Mouse (Mus musculus): ENCODE data around the gene Tspan5. TPM values are rescaled to one million over a fixed set of nuclear protein-coding genes. Genes with fewer than 3 reads are reported as not detected.

Tspan5 gene
- polyA plus RNA-seq, 1 experiment from 2014 or later, result 2.6 TPM

GRCm38 (mm10) chr3:138897500-138897899 is 155.5 kb downstream of the Tspan5 start:
- Histone ChIP-seq H3K36me3 (ENCODE audit: control insufficient read depth, insufficient read depth) (no peaks in the 10 kb centered on the region), H3K4me1 (ENCODE audit: control insufficient read depth, low read depth, low read length) (peaks cover 2% of the 10 kb centered on the region; the same call in 1 of the 2 replicates), H3K9ac (ENCODE audit: low read depth, low read length) (no peak overlapping the region), H3K4me2 (ENCODE audit: low read depth, low read length) (no peak overlapping the region), H3K9me3 (replicated peaks; ENCODE audit: control insufficient read depth, low read length) (no peaks in the 10 kb centered on the region), H3K27ac (ENCODE audit: low read length) (no peak overlapping the region), H3K4me3 (ENCODE audit: low read depth, low read length) (no peak overlapping the region), H3K27me3 (ENCODE audit: control insufficient read depth, insufficient read depth, low read depth, low read length) (no peaks in the 10 kb centered on the region)
- no peak for ATAC-seq (ENCODE audit: low read depth)
- WGBS (ENCODE audit: insufficient replicate concordance), result 76% methylated on average over 11 of the region's 11 CpGs

- peaks cover 2% of the 10 kb centered on the region; the same call in 1 of the 2 replicates for H3K4me1 ChIP-seq (ENCODE audit: control insufficient read depth, low read depth, low read length)
- 80% methylated on average over 8 of the region's 8 CpGs for WGBS (ENCODE audit: insufficient replicate concordance)
- no peak overlapping the region for H3K9ac ChIP-seq (ENCODE audit: low read depth, low read length)
- H3K4me2 ChIP-seq (ENCODE audit: low read depth, low read length), result no peak overlapping the region
- no peak for ATAC-seq (ENCODE audit: low read depth)
- H3K9me3 ChIP-seq (replicated peaks; ENCODE audit: control insufficient read depth, low read length), result no peaks in the 10 kb centered on the region
- H3K36me3 ChIP-seq (ENCODE audit: control insufficient read depth, insufficient read depth), result no peaks in the 10 kb centered on the region
- H3K27me3 ChIP-seq (ENCODE audit: control insufficient read depth, insufficient read depth, low read depth, low read length), result no peaks in the 10 kb centered on the region
- no peak overlapping the region for H3K4me3 ChIP-seq (ENCODE audit: low read depth, low read length)
- H3K27ac ChIP-seq (ENCODE audit: low read length), result no peak overlapping the region
Observed at GRCm38 (mm10) chr3:138898055-138898454, 156.1 kb downstream of the Tspan5 start.

DNA sequence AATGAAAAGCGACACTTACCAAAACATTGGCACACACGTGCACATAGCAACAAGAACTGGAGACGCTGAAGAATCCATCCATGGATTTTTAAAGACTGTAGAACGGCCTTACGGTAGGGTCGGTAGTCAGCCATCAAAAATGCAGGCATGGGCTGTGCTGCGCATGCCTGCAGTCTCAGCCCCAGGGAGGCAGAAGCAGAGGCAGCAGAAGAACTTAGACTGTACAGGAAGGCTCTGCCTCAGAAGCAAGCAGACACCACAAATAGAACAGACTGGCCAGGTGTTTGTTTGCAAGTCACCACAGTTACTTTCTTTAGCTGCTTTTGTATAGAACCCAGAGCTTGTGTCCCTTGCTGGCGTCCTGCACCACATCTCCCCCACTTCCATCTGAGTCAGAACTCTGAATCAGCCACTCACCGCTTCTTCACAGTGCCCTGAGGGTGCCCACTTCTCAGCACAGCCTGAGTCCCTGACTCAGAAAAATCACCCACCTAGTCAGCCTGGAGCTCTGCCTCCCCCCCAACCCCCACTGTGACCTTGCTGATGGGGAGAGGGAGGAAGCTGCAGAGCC is 158.7 kb downstream of the Tspan5 start:
- Histone ChIP-seq H3K9ac (ENCODE audit: low read depth, low read length) (no peak overlapping the region), H3K4me1 (ENCODE audit: control insufficient read depth, low read depth, low read length) (no peaks in the 10 kb centered on the region), H3K36me3 (ENCODE audit: control insufficient read depth, insufficient read depth) (no peaks in the 10 kb centered on the region), H3K9me3 (replicated peaks; ENCODE audit: control insufficient read depth, low read length) (no peaks in the 10 kb centered on the region), H3K27me3 (ENCODE audit: control insufficient read depth, insufficient read depth, low read depth, low read length) (no peaks in the 10 kb centered on the region), H3K27ac (ENCODE audit: low read length) (no peak overlapping the region), H3K4me3 (ENCODE audit: low read depth, low read length) (no peak overlapping the region), H3K4me2 (ENCODE audit: low read depth, low read length) (no peak overlapping the region)
- no peak for ATAC-seq (ENCODE audit: low read depth)
- 76% methylated on average over 9 of the region's 9 CpGs for WGBS (ENCODE audit: insufficient replicate concordance)

DNA sequence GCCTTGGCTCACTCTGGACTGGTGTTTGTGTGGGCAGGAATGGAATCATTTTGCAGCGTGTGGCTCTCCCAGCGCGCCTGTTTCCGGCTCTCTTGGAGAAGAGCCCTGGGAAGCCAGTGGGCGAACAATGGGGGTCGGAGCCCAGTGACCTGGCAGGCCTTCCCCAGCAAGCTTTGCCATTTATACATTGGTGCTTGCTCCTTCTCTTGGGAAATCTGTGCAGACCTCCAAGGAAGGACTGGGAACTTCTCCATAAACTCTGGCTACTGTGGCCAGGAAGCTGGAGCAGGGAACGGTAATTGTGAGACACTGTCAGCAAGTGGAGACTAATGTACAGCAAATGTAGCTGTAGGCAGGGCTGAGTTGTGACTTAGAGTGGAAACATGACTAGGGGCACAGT is 163.7 kb downstream of the Tspan5 start:
- WGBS (ENCODE audit: insufficient replicate concordance), result 73% methylated on average over 7 of the region's 7 CpGs
- H3K27ac ChIP-seq (ENCODE audit: low read length), result no peak overlapping the region
- no peaks in the 10 kb centered on the region for H3K36me3 ChIP-seq (ENCODE audit: control insufficient read depth, insufficient read depth)
- no peaks in the 10 kb centered on the region for H3K4me1 ChIP-seq (ENCODE audit: control insufficient read depth, low read depth, low read length)
- ATAC-seq (ENCODE audit: low read depth), result no peak
- no peak overlapping the region for H3K9ac ChIP-seq (ENCODE audit: low read depth, low read length)
- H3K4me2 ChIP-seq (ENCODE audit: low read depth, low read length), result no peak overlapping the region
- no peaks in the 10 kb centered on the region for H3K9me3 ChIP-seq (replicated peaks; ENCODE audit: control insufficient read depth, low read length)
- no peaks in the 10 kb centered on the region for H3K27me3 ChIP-seq (ENCODE audit: control insufficient read depth, insufficient read depth, low read depth, low read length)
- H3K4me3 ChIP-seq (ENCODE audit: low read depth, low read length), result no peak overlapping the region

DNA sequence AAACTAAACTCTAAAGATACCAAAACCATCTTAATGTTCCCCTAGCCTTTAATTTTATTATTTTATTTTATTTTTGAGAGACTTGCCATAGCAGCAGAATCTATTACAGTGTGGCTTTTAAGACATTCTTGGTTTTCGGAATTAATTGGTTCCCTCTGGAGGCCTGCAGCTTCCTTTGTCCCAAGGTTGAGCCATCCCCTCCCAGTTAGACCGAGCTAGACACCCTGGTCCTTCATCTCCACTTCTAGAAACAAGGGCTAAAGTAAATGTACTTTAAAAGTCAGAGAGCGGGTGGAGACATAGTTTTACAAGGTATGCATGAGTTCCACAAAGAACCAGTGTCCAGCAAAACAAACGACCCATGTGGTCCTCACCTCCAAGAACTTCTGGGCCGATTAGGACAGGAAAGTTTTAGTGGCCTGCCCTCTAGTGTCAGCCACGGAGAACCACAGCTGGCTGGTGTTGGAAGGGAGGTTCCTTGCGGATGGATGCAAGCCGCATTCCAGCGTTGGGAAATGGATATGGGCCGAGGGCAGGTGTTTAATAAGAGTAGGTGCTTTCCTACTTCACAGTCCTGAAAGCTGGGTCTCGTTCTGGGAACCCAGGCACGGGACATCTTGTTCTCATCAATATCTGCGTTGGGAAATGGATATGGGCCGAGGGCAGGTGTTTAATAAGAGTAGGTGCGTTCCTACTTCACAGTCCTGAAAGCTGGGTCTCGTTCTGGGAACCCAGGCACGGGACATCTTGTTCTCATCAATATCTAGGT is 164.3 kb downstream of the Tspan5 start:
- Histone ChIP-seq H3K9me3 (replicated peaks; ENCODE audit: control insufficient read depth, low read length) (no peaks in the 10 kb centered on the region), H3K27me3 (ENCODE audit: control insufficient read depth, insufficient read depth, low read depth, low read length) (no peaks in the 10 kb centered on the region), H3K36me3 (ENCODE audit: control insufficient read depth, insufficient read depth) (no peaks in the 10 kb centered on the region), H3K4me1 (ENCODE audit: control insufficient read depth, low read depth, low read length) (no peaks in the 10 kb centered on the region), H3K27ac (ENCODE audit: low read length) (no peak overlapping the region), H3K9ac (ENCODE audit: low read depth, low read length) (no peak overlapping the region), H3K4me2 (ENCODE audit: low read depth, low read length) (no peak overlapping the region), H3K4me3 (ENCODE audit: low read depth, low read length) (no peak overlapping the region)
- ATAC-seq (ENCODE audit: low read depth), result 0 out of 2 replicates have a peak, but pooled peaks have one; percentile 32
- WGBS (ENCODE audit: insufficient replicate concordance), result 31% methylated on average over 17 of the region's 17 CpGs

DNA sequence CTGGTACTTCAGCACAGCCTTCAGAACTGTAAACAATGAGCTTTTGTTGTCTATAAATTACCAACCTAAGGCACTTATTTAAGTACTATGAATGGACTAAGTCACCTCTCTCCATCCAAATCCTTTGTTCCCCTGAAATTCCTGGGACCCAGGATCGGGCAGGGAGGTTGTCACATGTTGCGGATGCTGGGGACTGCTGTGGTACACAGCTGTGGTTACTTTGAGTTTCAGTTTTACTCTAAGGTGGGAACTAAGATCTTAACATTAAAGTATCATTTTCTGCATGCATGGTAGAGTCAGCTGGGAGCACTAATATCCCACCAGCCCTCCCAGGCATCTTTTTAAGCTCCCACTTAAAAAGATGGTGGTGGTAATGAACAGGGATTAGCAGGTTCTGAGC is 167.3 kb downstream of the Tspan5 start:
- Histone ChIP-seq H3K9ac (ENCODE audit: low read depth, low read length) (no peak overlapping the region), H3K27ac (ENCODE audit: low read length) (no peak overlapping the region), H3K4me3 (ENCODE audit: low read depth, low read length) (no peak overlapping the region), H3K27me3 (ENCODE audit: control insufficient read depth, insufficient read depth, low read depth, low read length) (no peaks in the 10 kb centered on the region), H3K4me1 (ENCODE audit: control insufficient read depth, low read depth, low read length) (no peaks in the 10 kb centered on the region), H3K9me3 (replicated peaks; ENCODE audit: control insufficient read depth, low read length) (no peaks in the 10 kb centered on the region), H3K36me3 (ENCODE audit: control insufficient read depth, insufficient read depth) (no peaks in the 10 kb centered on the region), H3K4me2 (ENCODE audit: low read depth, low read length) (no peak overlapping the region)
- no peak for ATAC-seq (ENCODE audit: low read depth)
- WGBS (ENCODE audit: insufficient replicate concordance), result 63% methylated on average over 2 of the region's 2 CpGs

GRCm38 (mm10) chr3:138912504-138912903 is 170.5 kb downstream of the Tspan5 start:
- Histone ChIP-seq H3K9me3 (replicated peaks; ENCODE audit: control insufficient read depth, low read length) (no peaks in the 10 kb centered on the region), H3K4me3 (ENCODE audit: low read depth, low read length) (no peak overlapping the region), H3K4me1 (ENCODE audit: control insufficient read depth, low read depth, low read length) (no peaks in the 10 kb centered on the region; the same call in 1 of the 2 replicates), H3K27me3 (ENCODE audit: control insufficient read depth, insufficient read depth, low read depth, low read length) (no peaks in the 10 kb centered on the region), H3K9ac (ENCODE audit: low read depth, low read length) (no peak overlapping the region), H3K27ac (ENCODE audit: low read length) (no peak overlapping the region), H3K4me2 (ENCODE audit: low read depth, low read length) (no peak overlapping the region), H3K36me3 (ENCODE audit: control insufficient read depth, insufficient read depth) (no peaks in the 10 kb centered on the region)
- no peak for ATAC-seq (ENCODE audit: low read depth)
- 65% methylated on average over 8 of the region's 8 CpGs for WGBS (ENCODE audit: insufficient replicate concordance)

- 43% methylated on average over 8 of the region's 8 CpGs for WGBS (ENCODE audit: insufficient replicate concordance)
- H3K4me2 ChIP-seq (ENCODE audit: low read depth, low read length), result no peak overlapping the region
- no peak for ATAC-seq (ENCODE audit: low read depth)
Observed at GRCm38 (mm10) chr3:138914626-138915288, 172.8 kb downstream of the Tspan5 start.

GRCm38 (mm10) chr3:138916591-138916990 is 174.6 kb downstream of the Tspan5 start:
- Histone ChIP-seq H3K4me3 (ENCODE audit: low read depth, low read length) (no peak overlapping the region), H3K4me2 (ENCODE audit: low read depth, low read length) (no peak overlapping the region), H3K9ac (ENCODE audit: low read depth, low read length) (no peak overlapping the region), H3K27ac (ENCODE audit: low read length) (no peak overlapping the region), H3K4me1 (ENCODE audit: control insufficient read depth, low read depth, low read length) (no peaks in the 10 kb centered on the region; the same call in 1 of the 2 replicates), H3K9me3 (replicated peaks; ENCODE audit: control insufficient read depth, low read length) (no peaks in the 10 kb centered on the region), H3K27me3 (ENCODE audit: control insufficient read depth, insufficient read depth, low read depth, low read length) (no peaks in the 10 kb centered on the region), H3K36me3 (ENCODE audit: control insufficient read depth, insufficient read depth) (no peaks in the 10 kb centered on the region)
- ATAC-seq (ENCODE audit: low read depth), result no peak
- whole genome bisulfite sequencing (ENCODE audit: insufficient replicate concordance), result 61% methylated on average over 4 of the region's 4 CpGs

More at GRCm38 (mm10) chr3:138914626-138915288, 172.8 kb downstream of the Tspan5 start:
- no peaks in the 10 kb centered on the region for H3K36me3 ChIP-seq (ENCODE audit: control insufficient read depth, insufficient read depth)
- H3K4me3 ChIP-seq (ENCODE audit: low read depth, low read length), result no peak overlapping the region
- no peaks in the 10 kb centered on the region; the same call in 1 of the 2 replicates for H3K4me1 ChIP-seq (ENCODE audit: control insufficient read depth, low read depth, low read length)
- no peak overlapping the region for H3K9ac ChIP-seq (ENCODE audit: low read depth, low read length)
- H3K9me3 ChIP-seq (replicated peaks; ENCODE audit: control insufficient read depth, low read length), result no peaks in the 10 kb centered on the region
- H3K27ac ChIP-seq (ENCODE audit: low read length), result no peak overlapping the region
- H3K27me3 ChIP-seq (ENCODE audit: control insufficient read depth, insufficient read depth, low read depth, low read length), result no peaks in the 10 kb centered on the region
